Mouse (Mus musculus) heart, postnatal 0 days (tissue): Measurements from ENCODE around the gene Wrap73.

Experiments
- CTCF ChIP-seq: IDR thresholded peaks from 2 replicates; pipeline ENCODE4 v1.5.1; 2016; ENCODE audit warnings: antibody characterized with exemption, control low read depth, low read depth
- EP300 ChIP-seq: IDR thresholded peaks from 2 replicates; pipeline ENCODE4 v1.6.1; 2016; ENCODE audit warnings: antibody characterized with exemption, low read depth

DNA sequence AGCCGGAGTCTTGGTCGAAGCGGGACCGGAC, 2.2 kb upstream of the Wrap73 start, which contains the start of gene Trp73:
- TF ChIP-seq CTCF, result no peak
- TF ChIP-seq EP300, result no peak
